8 mouse cellular contexts compared by ENCODE assay signal in the genomic region with DNA sequence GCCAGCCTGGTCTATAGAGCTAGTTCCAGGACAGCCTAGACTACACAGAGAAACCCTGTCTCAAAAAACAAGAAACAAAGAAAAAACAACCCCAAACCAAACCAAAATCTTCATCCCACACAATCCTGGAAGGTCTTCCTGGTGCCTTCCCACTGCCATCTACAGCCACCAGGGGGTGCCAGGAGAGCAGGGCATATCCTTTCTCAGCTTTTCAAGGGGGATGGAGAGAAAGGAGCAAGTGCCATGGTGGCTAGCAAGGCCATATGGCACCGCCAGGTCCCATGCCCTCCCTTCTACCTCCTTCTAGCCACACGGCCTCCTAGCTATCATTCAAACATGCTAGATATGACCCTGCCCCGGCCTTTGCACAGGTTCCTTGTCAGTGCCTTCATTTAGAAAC. TPM values are rescaled to one million over a fixed set of nuclear protein-coding genes. Genes with fewer than 3 reads are reported as not detected.
DNase-seq lines count a peak whose midpoint lies in the region; TF ChIP-seq lines count a peak whose summit lies in the region.

No protein-coding gene starts in this region.

- H3K27ac ChIP-seq in heart, adult 2 months = no peak overlapping the region
- no peak overlapping the region for H3K27ac ChIP-seq in heart, embryonic 10.5 days

- no peaks in the 10 kb centered on the region for H3K27me3 ChIP-seq in heart, adult 2 months (ENCODE audit: control insufficient read depth, insufficient read depth, low read length)
- no peaks in the 10 kb centered on the region for H3K27me3 ChIP-seq in heart, embryonic 10.5 days (ENCODE audit: insufficient read depth, poor library complexity, severe bottlenecking)

- TF ChIP-seq POLR2A in heart, adult 2 months (IDR thresholded peaks at IDR 0.05; ENCODE audit: insufficient read depth, low read depth, low read length) = no peak

- no peaks in the 10 kb centered on the region for H3K9me3 ChIP-seq in heart, embryonic 10.5 days

- peaks cover 1% of the 10 kb centered on the region; the same call in 1 of the 2 replicates for H3K4me1 ChIP-seq in heart, adult 2 months (ENCODE audit: control insufficient read depth, insufficient read depth, low read length)
- peaks cover 10% of the 10 kb centered on the region for H3K4me1 ChIP-seq in heart, embryonic 10.5 days

- peak; percentile 36 to 67 for DNase-seq in heart, adult 2 months
- no peak for DNase-seq in heart, embryonic 10.5 days (ENCODE audit: low spot score)
- DNase-seq in right cerebral cortex, postnatal 14 days = peak; percentile 73
- no peak for DNase-seq in right cerebral cortex, postnatal 36 days (ENCODE audit: low spot score in 2 of 2)
- peak; percentile 56 for DNase-seq in c-Kit-positive CD71-positive TER-119-positive erythroid progenitor cells, embryonic 14.5 days (ENCODE audit: low spot score)
- peak; percentile 73 for DNase-seq in induced T-regulatory cell, adult 2 months (ENCODE audit: low read depth)
- peak; percentile 70 for DNase-seq in retina, embryonic 14.5 days (ENCODE audit: low spot score)
- DNase-seq in layer of hippocampus, adult 9-11 months = no peak

- H3K9ac ChIP-seq in heart, adult 2 months (ENCODE audit: low read depth, low read length) = no peak overlapping the region

- TF ChIP-seq EP300 in heart, adult 2 months (IDR thresholded peaks at IDR 0.05; ENCODE audit: insufficient read depth, low read depth, low read length) = peak; percentile 57; the same call in 1 of the 2 replicates

- no peak overlapping the region for H3K4me3 ChIP-seq in heart, adult 2 months
- no peak overlapping the region for H3K4me3 ChIP-seq in heart, embryonic 10.5 days

- no peaks in the 10 kb centered on the region for H3K36me3 ChIP-seq in heart, adult 2 months (ENCODE audit: control insufficient read depth, insufficient read depth, low read length)
- peaks cover 55% of the 10 kb centered on the region for H3K36me3 ChIP-seq in heart, embryonic 10.5 days

- intact Hi-C loops in heart, adult 2 months (cut with DNase I) = loop anchor here (10.0 kb wide), 1 partner anchor 348 kb away; the partner anchor contains the start of gene 9530077C05Rik

- WGBS in heart, adult 2 months = 73% methylated on average over 3 of the region's 3 CpGs
- WGBS in heart, embryonic 10.5 days = 78% methylated on average over 3 of the region's 3 CpGs

- peak; percentile 89 for TF ChIP-seq CTCF in heart, adult 2 months (IDR thresholded peaks at IDR 0.05)

- H3K79me2 ChIP-seq in heart, adult 2 months (replicated peaks; ENCODE audit: control insufficient read depth, insufficient read depth, low read length) = no peaks in the 10 kb centered on the region

RNA-seq across cellular contexts. Expression of gene Gm49318, which starts 4.6 kb away (rescaled TPM):
- under 1 TPM in 1 of 2 experiments, not detected in 1; 0.52 TPM for total RNA-seq in heart, adult 2 months (2021)
- polyA plus RNA-seq in heart, adult 2 months (2012; rRNA removed) = not detected in 2 replicates
- polyA plus RNA-seq in heart, embryonic 10.5 days (2016; fragmentation: Nextera tagmentation; extraction: Ambion mirVana) = not detected in 2 replicates

RNA-seq across cellular contexts. Expression of gene Zfp653, which starts 4.7 kb away (rescaled TPM):
- 1 to 10 TPM; 3.8 to 4.7 TPM for total RNA-seq in heart, adult 2 months (2021)
- 8.7 and 9.5 TPM in 2 replicates for polyA plus RNA-seq in heart, adult 2 months (2012; rRNA removed)
- polyA plus RNA-seq in heart, embryonic 10.5 days (2016; fragmentation: Nextera tagmentation; extraction: Ambion mirVana) = 9.6 and 10.8 TPM in 2 replicates

RNA-seq across cellular contexts. Expression of gene Elavl3, which starts 14.6 kb away (rescaled TPM):
- total RNA-seq in heart, adult 2 months (2021) = under 1 TPM; 0.08 to 0.09 TPM
- polyA plus RNA-seq in heart, adult 2 months (2012; rRNA removed) = 0.09 and 0.10 TPM in 2 replicates
- polyA plus RNA-seq in heart, embryonic 10.5 days (2016; fragmentation: Nextera tagmentation; extraction: Ambion mirVana) = 0.15 and 0.29 TPM in 2 replicates

RNA-seq across cellular contexts. Expression of gene Ecsit, which starts 18.8 kb away (rescaled TPM):
- total RNA-seq in heart, adult 2 months (2021) = 100 to 1,000 TPM in 1 of 2 experiments, 10 to 100 TPM in 1; 92.5 to 106 TPM
- polyA plus RNA-seq in heart, adult 2 months (2012; rRNA removed) = 166 and 169 TPM in 2 replicates
- 58.4 and 65.6 TPM in 2 replicates for polyA plus RNA-seq in heart, embryonic 10.5 days (2016; fragmentation: Nextera tagmentation; extraction: Ambion mirVana)

RNA-seq across cellular contexts. Expression of gene Cnn1, which starts 32.6 kb away (rescaled TPM):
- total RNA-seq in heart, adult 2 months (2021) = 1 to 10 TPM; 8.4 to 8.6 TPM
- 15.4 and 26.5 TPM in 2 replicates for polyA plus RNA-seq in heart, adult 2 months (2012; rRNA removed)
- 246 and 375 TPM in 2 replicates for polyA plus RNA-seq in heart, embryonic 10.5 days (2016; fragmentation: Nextera tagmentation; extraction: Ambion mirVana)

Comparison
In these comparisons a context has a peak if more than half of its experiments do, and no peak if none do; other contexts are left out.
1. DNase-seq: peak in heart, adult 2 months (2 of 2), right cerebral cortex, postnatal 14 days (single experiment), c-Kit-positive CD71-positive TER-119-positive erythroid progenitor cells, embryonic 14.5 days (single experiment), induced T-regulatory cell, adult 2 months (single experiment) and retina, embryonic 14.5 days (single experiment); none in heart, embryonic 10.5 days (single experiment), right cerebral cortex, postnatal 36 days (0 of 2) and layer of hippocampus, adult 9-11 months (single experiment).